Mouse (Mus musculus): ENCODE results near the gene Acap2.

Gene Acap2

DNA sequence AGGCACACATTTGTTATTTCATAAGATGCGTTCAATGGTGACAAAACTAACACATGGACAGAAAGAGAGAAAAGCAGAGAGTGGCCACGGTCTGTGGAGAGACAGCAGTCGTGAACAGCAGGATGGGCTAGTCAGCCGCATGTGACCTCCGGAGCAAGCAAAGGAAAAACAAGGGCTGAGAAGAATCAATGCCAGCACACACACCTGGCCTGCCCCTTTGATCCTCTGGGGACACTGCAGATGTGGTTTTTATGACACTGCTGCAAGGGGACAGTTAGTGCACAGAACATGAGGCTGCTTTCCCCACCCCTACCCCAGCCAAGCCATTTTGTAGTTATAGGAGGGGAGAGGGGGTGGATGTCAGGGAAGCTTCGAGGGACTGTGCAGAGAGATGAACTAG is 152.9 kb downstream of the Acap2 start:
- no peak for DNase-seq (ENCODE audit: extremely low spot score, low spot score)

DNA sequence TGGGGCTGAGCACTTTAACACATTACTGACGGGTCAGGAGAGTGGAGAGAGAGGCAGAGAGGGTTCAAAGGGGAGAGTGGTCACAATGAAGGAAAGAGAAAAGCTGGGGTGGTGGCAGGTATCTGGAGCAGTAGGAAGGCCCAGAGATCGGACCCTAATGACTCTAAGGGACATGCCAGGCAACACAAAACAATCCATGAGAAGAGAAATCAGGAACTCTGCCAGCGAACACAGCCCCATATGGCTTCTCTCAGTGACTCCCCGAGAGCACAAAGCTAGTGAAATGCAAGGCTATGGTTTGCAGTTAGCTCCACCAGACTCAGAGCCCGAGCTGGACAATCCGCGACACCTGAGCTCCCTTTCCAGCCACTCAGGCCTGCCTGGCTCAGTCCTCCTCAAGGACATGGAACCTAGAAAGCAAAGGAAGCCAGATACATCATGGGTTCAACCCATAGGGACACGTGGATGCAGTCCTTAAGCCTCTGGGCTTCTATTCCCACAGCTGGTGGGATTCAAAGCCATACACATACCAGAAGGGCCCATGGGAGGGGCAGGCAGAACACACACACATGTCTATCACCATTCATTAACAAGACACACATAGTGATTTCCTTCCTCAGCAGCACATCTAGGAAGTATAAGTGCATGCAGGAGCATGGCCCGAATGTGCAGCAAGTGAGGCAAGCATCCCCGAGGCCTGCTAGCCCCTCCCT is 153.7 kb downstream of the Acap2 start:
- DNase-seq (ENCODE audit: extremely low spot score, low spot score), result no peak

DNA sequence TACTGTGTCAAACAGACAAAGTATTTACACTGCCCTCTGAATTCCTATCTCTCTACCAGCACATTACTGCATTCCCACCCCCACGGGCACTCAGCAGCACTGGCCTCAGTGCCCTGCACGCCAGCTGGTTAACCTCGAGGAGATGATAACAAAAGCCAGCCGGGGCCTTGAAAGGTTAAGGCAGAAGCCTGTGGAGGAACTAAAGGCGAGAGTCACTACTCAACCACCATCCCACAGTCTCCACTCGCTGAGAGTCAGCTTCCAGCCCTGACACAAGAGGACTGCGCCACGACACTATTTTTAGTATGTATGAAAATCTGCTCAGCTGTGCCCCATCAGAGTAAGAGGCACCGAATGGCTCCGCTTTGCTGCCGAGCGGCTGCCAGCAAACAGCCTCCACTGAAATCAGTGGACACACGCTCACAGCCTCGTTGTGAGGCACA is 154.8 kb downstream of the Acap2 start:
- no peak for DNase-seq (ENCODE audit: extremely low spot score, low spot score)

DNA sequence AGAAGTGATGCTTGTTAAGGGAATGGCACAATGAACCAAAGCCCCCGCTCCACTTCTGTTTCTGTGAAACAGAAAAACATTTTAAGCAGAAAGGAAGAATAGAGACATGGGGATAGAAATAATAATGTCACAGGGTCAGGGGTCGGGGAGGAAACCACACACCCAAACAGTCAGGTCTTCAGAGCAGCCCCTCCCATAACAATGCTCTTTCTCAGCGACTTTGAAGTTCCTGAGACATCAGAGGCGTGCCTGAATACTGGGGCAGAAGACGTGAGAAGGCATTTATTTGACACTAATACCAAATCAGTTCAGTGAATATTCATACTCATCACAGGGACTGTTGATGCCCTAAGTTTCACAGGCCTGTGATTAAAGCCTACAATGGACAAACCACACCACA is 155.8 kb downstream of the Acap2 start:
- no peak for DNase-seq (ENCODE audit: extremely low spot score, low spot score)

DNA sequence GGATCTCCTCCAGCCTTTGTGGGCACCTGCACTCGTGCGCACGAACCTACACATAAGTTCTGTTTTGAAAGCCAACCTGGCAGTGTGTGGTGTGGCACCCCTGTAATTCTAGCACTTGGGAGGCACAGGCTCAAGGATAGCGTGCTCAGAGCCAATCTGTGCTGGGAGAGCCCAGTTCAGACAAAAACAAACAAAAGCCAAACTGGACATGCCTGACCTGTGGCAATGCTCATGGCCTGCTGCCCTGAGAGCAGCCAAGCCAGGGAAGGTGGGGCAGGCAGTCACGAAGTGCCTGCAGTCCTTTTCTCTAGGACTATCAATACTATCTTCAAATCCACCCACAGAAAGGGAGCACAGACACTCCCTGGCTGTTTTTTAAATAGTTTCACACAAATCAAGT is 157.9 kb downstream of the Acap2 start:
- no peak for DNase-seq (ENCODE audit: extremely low spot score, low spot score)

Measured in neural tube, embryonic 10.5 days (tissue).